Mouse (Mus musculus) liver, postnatal 0 days (tissue): Measurements from ENCODE around the gene Ostf1.

Experiments
- CTCF ChIP-seq: sonication (generic); IDR thresholded peaks from 2 replicates; pipeline ENCODE4 v1.5.1; 2016; ENCODE audit warnings: antibody characterized with exemption, low read depth
- EP300 ChIP-seq: IDR thresholded peaks from 2 replicates; pipeline ENCODE4 v1.6.1; 2016; ENCODE audit warnings: antibody characterized with exemption, low read depth, mild to moderate bottlenecking

DNA sequence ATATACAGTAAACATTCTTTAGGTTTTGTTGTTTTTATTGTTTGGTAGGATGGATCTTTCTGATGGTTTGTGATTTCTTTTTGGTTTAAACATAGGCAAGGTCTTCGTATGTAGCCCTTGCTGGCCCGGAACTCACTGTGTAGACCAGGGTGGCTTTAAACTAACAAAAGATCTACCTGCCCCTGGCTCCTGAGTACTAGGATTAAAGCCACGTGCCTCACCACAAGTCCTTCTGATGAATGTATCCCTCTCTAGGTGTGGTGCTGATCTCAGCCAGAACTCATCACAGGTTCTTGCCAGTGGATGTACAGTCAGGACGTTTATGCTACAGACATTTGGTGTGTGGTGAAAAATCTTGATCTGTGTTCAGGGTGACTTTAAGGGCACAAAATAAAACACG lies 6.3 kb upstream of the Ostf1 start:
- no peak for TF ChIP-seq CTCF
- no peak for TF ChIP-seq EP300
